Mouse (Mus musculus) ES-Bruce4 (cell line): ENCODE measurements around the gene Foxd4. TPM values are rescaled to one million over a fixed set of nuclear protein-coding genes. Genes with fewer than 3 reads are reported as not detected.

Source experiments
- H3K27ac ChIP-seq: 2 replicates; pipeline ENCODE4 v1.5.1; 2012; ENCODE audit warnings: low read length, inconsistent platforms; ENCODE audit not compliant: insufficient read depth
- H3K27me3 ChIP-seq: 2 replicates; pipeline ENCODE4 v1.6.1; 2012; ENCODE audit warnings: mild to moderate bottlenecking, low read length, inconsistent platforms; ENCODE audit not compliant: control insufficient read depth, poor library complexity, insufficient read depth, severe bottlenecking
- H3K36me3 ChIP-seq: 2 replicates; pipeline ENCODE4 v1.6.1; 2012; ENCODE audit warnings: inconsistent platforms, mild to moderate bottlenecking, low read length, moderate library complexity; ENCODE audit not compliant: control insufficient read depth, poor library complexity, insufficient read depth, severe bottlenecking
- H3K4me1 ChIP-seq: one replicate; pipeline ENCODE4 v1.8.1; 2011; ENCODE audit warnings: low read length; ENCODE audit not compliant: control insufficient read depth, insufficient read depth
- H3K4me3 ChIP-seq: 2 replicates; pipeline ENCODE4 v1.5.1; 2011; ENCODE audit warnings: low read depth, mild to moderate bottlenecking, low read length
- H3K9ac ChIP-seq: 2 replicates; pipeline ENCODE4 v1.6.1; 2012; ENCODE audit warnings: low read depth, mild to moderate bottlenecking, inconsistent platforms; ENCODE audit not compliant: poor library complexity, severe bottlenecking
- H3K9me3 ChIP-seq: replicated peaks from 2 replicates; pipeline ENCODE4 v1.6.1; 2012; ENCODE audit warnings: mild to moderate bottlenecking, low read length, inconsistent platforms; ENCODE audit not compliant: control insufficient read depth, poor library complexity, insufficient read depth, severe bottlenecking
- CTCF ChIP-seq: IDR thresholded peaks from one replicate; pipeline ENCODE4 v1.8.1; 2011; ENCODE audit warnings: low read depth, low read length
- EP300 ChIP-seq: IDR thresholded peaks from 2 replicates; pipeline ENCODE4 v1.6.1; 2011; ENCODE audit warnings: low read depth, low read length; ENCODE audit not compliant: insufficient read depth
- POLR2A ChIP-seq: IDR thresholded peaks from one replicate; pipeline ENCODE4 v1.8.1; 2011; ENCODE audit warnings: low read length; ENCODE audit not compliant: insufficient read depth
- polyA plus RNA-seq: library from polyadenylated mRNA; stranded (reverse); fragments of >200 nt; gene quantifications from 2 replicates; pipeline ENCODE4 v1.2.4, GENCODE M21; 2011; ENCODE audit warnings: low read depth; ENCODE audit not compliant: missing spikeins, insufficient read depth, insufficient read length

The Foxd4 gene
- polyA plus RNA-seq = not detected in 2 replicates

GRCm38 (mm10) chr19:24900581-24901220, at the start of gene Foxd4:
Gene Foxd4, minus strand, starts transcription at chr19:24901197.
- no peaks in the 10 kb centered on the region for H3K4me1 ChIP-seq
- H3K36me3 ChIP-seq = no peaks in the 10 kb centered on the region
- peaks cover 17% of the 10 kb centered on the region for H3K27me3 ChIP-seq
- H3K9me3 ChIP-seq = no peaks in the 10 kb centered on the region
- TF ChIP-seq POLR2A (no peak), CTCF (no peak), EP300 (no peak)
- no peak within 1 kb of the TSS for H3K27ac ChIP-seq
- H3K4me3 ChIP-seq = peak within 1 kb of the TSS; percentile 50
- H3K9ac ChIP-seq = no peak within 1 kb of the TSS

GRCm38 (mm10) chr19:24945521-24946262, 44.7 kb upstream of the Foxd4 start:
- TF ChIP-seq EP300 = no peak
- no peak for TF ChIP-seq CTCF
- TF ChIP-seq POLR2A = no peak
- H3K9me3 ChIP-seq = no peaks in the 10 kb centered on the region

GRCm38 (mm10) chr19:24937084-24937483, 36.1 kb upstream of the Foxd4 start:
- Histone ChIP-seq H3K9ac (no peak overlapping the region), H3K27me3 (no peaks in the 10 kb centered on the region), H3K9me3 (no peaks in the 10 kb centered on the region), H3K4me1 (no peaks in the 10 kb centered on the region), H3K36me3 (no peaks in the 10 kb centered on the region), H3K27ac (no peak overlapping the region), H3K4me3 (no peak overlapping the region)
- no peak for TF ChIP-seq POLR2A
- no peak for TF ChIP-seq CTCF
- TF ChIP-seq EP300 = no peak

More at GRCm38 (mm10) chr19:24945521-24946262, 44.7 kb upstream of the Foxd4 start:
- Histone ChIP-seq H3K27me3 (no peaks in the 10 kb centered on the region), H3K4me3 (no peak overlapping the region), H3K9ac (no peak overlapping the region), H3K27ac (no peak overlapping the region), H3K4me1 (no peaks in the 10 kb centered on the region), H3K36me3 (no peaks in the 10 kb centered on the region)

- Histone ChIP-seq H3K4me3 (no peak overlapping the region), H3K27me3 (no peaks in the 10 kb centered on the region), H3K4me1 (no peaks in the 10 kb centered on the region), H3K27ac (no peak overlapping the region), H3K9ac (no peak overlapping the region), H3K9me3 (no peaks in the 10 kb centered on the region), H3K36me3 (no peaks in the 10 kb centered on the region)
- no peak for TF ChIP-seq POLR2A
- TF ChIP-seq EP300 = no peak
- TF ChIP-seq CTCF = no peak
Measured at GRCm38 (mm10) chr19:24929041-24929440, 28.0 kb upstream of the Foxd4 start.

- no peaks in the 10 kb centered on the region for H3K27me3 ChIP-seq
- TF ChIP-seq EP300 = no peak
- TF ChIP-seq CTCF = no peak
- no peak for TF ChIP-seq POLR2A
- H3K4me3 ChIP-seq = no peak overlapping the region
- H3K36me3 ChIP-seq = peaks cover 13% of the 10 kb centered on the region
- H3K27ac ChIP-seq = no peak overlapping the region
- H3K9me3 ChIP-seq = no peaks in the 10 kb centered on the region
- no peak overlapping the region for H3K9ac ChIP-seq
- no peaks in the 10 kb centered on the region for H3K4me1 ChIP-seq
Measured at GRCm38 (mm10) chr19:24920866-24921265, 19.9 kb upstream of the Foxd4 start.
